Mouse (Mus musculus) liver, embryonic 14.5 days (tissue): ENCODE results near the gene Banp.

Source experiments
- CTCF ChIP-seq: IDR thresholded peaks from 2 replicates; pipeline ENCODE4 v1.5.1; 2016; ENCODE audit warnings: antibody characterized with exemption, low read depth, control low read depth
- EP300 ChIP-seq: IDR thresholded peaks from 2 replicates; pipeline ENCODE4 v1.6.1; 2016; ENCODE audit warnings: antibody characterized with exemption, low read depth

- TF ChIP-seq CTCF (no peak), EP300 (no peak)
Observed at GRCm38 (mm10) chr8:121968542-121968941, 19.0 kb downstream of the Banp start.
